Comparison of ENCODE assay signal across 12 mouse cellular contexts in the genomic region with DNA sequence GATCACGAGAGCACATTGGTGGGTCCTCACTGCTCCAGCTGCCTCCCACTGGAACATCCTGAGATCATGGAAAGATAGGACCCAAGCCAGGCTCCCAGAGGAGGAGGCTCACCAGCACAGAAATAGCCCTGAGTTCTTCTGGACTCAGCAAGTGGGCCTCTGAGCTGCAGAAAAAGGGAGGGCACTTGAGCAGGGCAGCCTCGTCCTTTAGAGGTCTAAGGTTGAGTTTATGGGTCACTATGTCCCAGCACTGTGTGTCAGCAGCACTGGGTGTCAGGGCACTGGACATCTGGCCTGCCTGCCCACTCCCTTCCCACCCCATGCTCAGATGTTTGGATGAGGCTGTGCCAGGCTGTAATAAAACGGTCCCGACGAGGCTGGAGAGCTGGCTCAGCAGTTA. TPM values are rescaled to one million over a fixed set of nuclear protein-coding genes. Genes with fewer than 3 reads are reported as not detected.
DNase-seq lines count a peak whose midpoint lies in the region; ATAC-seq and TF ChIP-seq lines count a peak whose summit lies in the region.
"Had no signal": no experiment of that assay in that cellular context is flagged by ENCODE, and none has a peak within 500 bp of the region (broad histone marks: within the 10 kb centered on the region; RNA-seq: fewer than 3 reads in every experiment).

No protein-coding gene starts in this region.

- no peak for TF ChIP-seq CTCF in gastrocnemius, adult 2 months (IDR thresholded peaks at IDR 0.05)
- TF ChIP-seq CTCF in lung, embryonic 14.5 days (IDR thresholded peaks at IDR 0.05; ENCODE audit: low read depth), result no peak

- peak; percentile 79 for DNase-seq in gastrocnemius, adult 2 months
- DNase-seq in gastrocnemius, postnatal 10 days, result no peak
- peak; percentile 58 for DNase-seq in adipocyte (ENCODE audit: low spot score)
- peak; percentile 19 to 49 for DNase-seq in heart, postnatal 36 days
- no peak for DNase-seq in lung, embryonic 14.5 days
- no peak for DNase-seq in thymus, postnatal 14 days
- no peak for DNase-seq in natural killer cell, adult 2 months (ENCODE audit: low spot score in 2 of 2)
- DNase-seq in c-Kit-positive CD71-positive TER-119-positive erythroid progenitor cells, embryonic 14.5 days (ENCODE audit: low spot score), result no peak
- DNase-seq: cerebellum, postnatal 36 days had no signal

- WGBS in lung, embryonic 14.5 days, result 35% methylated on average over 5 of the region's 5 CpGs

- peaks cover 10% of the 10 kb centered on the region; the same call in 1 of the 2 replicates for H3K4me1 ChIP-seq in lung, embryonic 14.5 days (ENCODE audit: insufficient read depth)

- no peak overlapping the region for H3K4me2 ChIP-seq in lung, embryonic 14.5 days
- H3K4me2 ChIP-seq: hindbrain, embryonic 13.5 days; limb, embryonic 12.5 days had no signal

- H3K36me3 ChIP-seq in lung, embryonic 14.5 days (ENCODE audit: insufficient read depth), result no peaks in the 10 kb centered on the region
- H3K36me3 ChIP-seq: hindbrain, embryonic 13.5 days; limb, embryonic 12.5 days had no signal

- peaks cover 7% of the 10 kb centered on the region; the same call in 1 of the 2 replicates for H3K27me3 ChIP-seq in lung, embryonic 14.5 days (ENCODE audit: insufficient read depth, low read length)

- H3K9ac ChIP-seq in lung, embryonic 14.5 days, result no peak overlapping the region
- H3K9ac ChIP-seq: hindbrain, embryonic 13.5 days; limb, embryonic 12.5 days had no signal

- peak overlapping the region; percentile 84 for H3K27ac ChIP-seq in gastrocnemius, adult 2 months
- peak overlapping the region; percentile 8; the same call in 1 of the 2 replicates for H3K27ac ChIP-seq in lung, embryonic 14.5 days (ENCODE audit: low read depth)
- H3K27ac ChIP-seq: hindbrain, embryonic 13.5 days; layer of hippocampus, adult 2 months had no signal

- intact Hi-C loops in gastrocnemius, adult 2 months (cut with DNase I), result loop anchor here (5.0 to 10.0 kb wide), 2 partner anchors 119 to 366 kb away; a partner anchor contains a TSS
- intact Hi-C loops in heart, postnatal 36 days (cut with DNase I), result loop anchor here (5.0 kb wide), 3 partner anchors 184 to 364 kb away; a partner anchor contains a TSS

- H3K9me3 ChIP-seq in lung, embryonic 14.5 days (ENCODE audit: low read depth, low read length), result no peaks in the 10 kb centered on the region
- H3K9me3 ChIP-seq: hindbrain, embryonic 13.5 days; limb, embryonic 12.5 days had no signal

- no peak; the same call in 1 of the 2 replicates for ATAC-seq in lung, embryonic 14.5 days (ENCODE audit: insufficient read depth)

- no peak overlapping the region for H3K4me3 ChIP-seq in gastrocnemius, adult 2 months
- no peak overlapping the region for H3K4me3 ChIP-seq in lung, embryonic 14.5 days (ENCODE audit: low read depth, low read length)
- H3K4me3 ChIP-seq: hindbrain, embryonic 13.5 days; layer of hippocampus, adult 2 months; limb, embryonic 12.5 days had no signal

RNA-seq across cellular contexts. Expression of a gene that starts 0.8 kb away (rescaled TPM):
- total RNA-seq in gastrocnemius, adult 2 months (2021), result 1 to 10 TPM; 2.9 to 4.6 TPM
- total RNA-seq in gastrocnemius, postnatal 10 days (2021), result 1 to 10 TPM; 5.8 to 7.0 TPM
- 1 to 10 TPM; 5.4 to 9.0 TPM for total RNA-seq in heart, postnatal 36 days (2021)
- 0.43 and 0.71 TPM in 2 replicates for polyA plus RNA-seq in lung, embryonic 14.5 days (2014; fragmentation: Nextera tagmentation; extraction: Ambion mirVana)

RNA-seq across cellular contexts. Expression of a gene that starts 26.9 kb away (rescaled TPM):
- not detected for total RNA-seq in gastrocnemius, adult 2 months (2021)
- 1 to 10 TPM in 1 of 2 experiments, under 1 TPM in 1; 0.52 to 1.0 TPM for total RNA-seq in gastrocnemius, postnatal 10 days (2021)
- not detected for total RNA-seq in heart, postnatal 36 days (2021)
- 1.8 and 1.9 TPM in 2 replicates for polyA plus RNA-seq in lung, embryonic 14.5 days (2014; fragmentation: Nextera tagmentation; extraction: Ambion mirVana)

RNA-seq across cellular contexts. Expression of a gene that starts 28.2 kb away (rescaled TPM):
- under 1 TPM; 0.11 to 0.15 TPM for total RNA-seq in gastrocnemius, adult 2 months (2021)
- 1 to 10 TPM; 1.3 to 1.9 TPM for total RNA-seq in gastrocnemius, postnatal 10 days (2021)
- total RNA-seq in heart, postnatal 36 days (2021), result 1 to 10 TPM; 1.1 to 1.5 TPM
- 0.50 and 0.69 TPM in 2 replicates for polyA plus RNA-seq in lung, embryonic 14.5 days (2014; fragmentation: Nextera tagmentation; extraction: Ambion mirVana)

RNA-seq across cellular contexts. Expression of a gene that starts 55.5 kb away (rescaled TPM):
- total RNA-seq in gastrocnemius, adult 2 months (2021), result 1 to 10 TPM; 1.0 to 2.4 TPM
- 1 to 10 TPM; 2.6 to 3.3 TPM for total RNA-seq in gastrocnemius, postnatal 10 days (2021)
- 1 to 10 TPM; 1.4 to 1.8 TPM for total RNA-seq in heart, postnatal 36 days (2021)
- polyA plus RNA-seq in lung, embryonic 14.5 days (2014; fragmentation: Nextera tagmentation; extraction: Ambion mirVana), result 5.8 and 5.9 TPM in 2 replicates

Comparison
In these comparisons a context has a peak if more than half of its experiments do, and no peak if none do; other contexts are left out.
1. DNase-seq: peak in gastrocnemius, adult 2 months (single experiment), adipocyte (single experiment) and heart, postnatal 36 days (2 of 2); none in gastrocnemius, postnatal 10 days (single experiment), lung, embryonic 14.5 days (single experiment), thymus, postnatal 14 days (single experiment), natural killer cell, adult 2 months (0 of 2) and c-Kit-positive CD71-positive TER-119-positive erythroid progenitor cells, embryonic 14.5 days (single experiment).